Mouse (Mus musculus) heart, postnatal 4 days (tissue): ENCODE measurements around the gene Cdh26. TPM values are rescaled to one million over a fixed set of nuclear protein-coding genes. Genes with fewer than 3 reads are reported as not detected.

Experiments
- DNase-seq: peaks from one replicate; pipeline ENCODE4 v3.0.0; 2021
- total RNA-seq, 2 experiments: library from RNA; stranded (reverse); gene quantifications; 2 replicates each; pipeline ENCODE4 v1.2.3; 2021

Gene Cdh26
- total RNA-seq, 2 experiments from 2014 or later = 0.12 to 0.25 TPM

- peak; percentile 33 for DNase-seq
Observed at GRCm38 (mm10) chr2:178513636-178514071, 83.3 kb downstream of the Cdh26 start.

GRCm38 (mm10) chr2:178516421-178516820 is 86.1 kb downstream of the Cdh26 start:
- no peak for DNase-seq

DNA sequence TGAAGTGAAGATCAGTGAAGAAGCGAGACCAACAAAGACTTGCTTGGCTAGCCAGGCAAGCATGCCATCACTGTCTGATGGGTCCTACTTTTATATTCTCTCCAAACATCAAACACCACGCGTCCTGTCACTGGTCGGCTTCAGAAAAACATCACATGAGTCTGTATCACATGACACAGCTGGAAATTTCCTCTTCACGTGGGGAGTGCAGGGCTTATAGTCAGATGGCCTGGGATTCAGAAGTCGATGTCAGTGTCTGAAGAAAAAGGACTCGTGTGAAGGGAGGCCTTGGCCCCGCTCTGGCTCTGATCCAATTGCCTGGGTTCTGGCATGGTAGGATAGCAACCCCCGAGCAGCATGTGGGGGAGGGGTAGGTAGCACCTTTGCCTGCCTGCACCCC is 86.6 kb downstream of the Cdh26 start:
- no peak for DNase-seq

DNA sequence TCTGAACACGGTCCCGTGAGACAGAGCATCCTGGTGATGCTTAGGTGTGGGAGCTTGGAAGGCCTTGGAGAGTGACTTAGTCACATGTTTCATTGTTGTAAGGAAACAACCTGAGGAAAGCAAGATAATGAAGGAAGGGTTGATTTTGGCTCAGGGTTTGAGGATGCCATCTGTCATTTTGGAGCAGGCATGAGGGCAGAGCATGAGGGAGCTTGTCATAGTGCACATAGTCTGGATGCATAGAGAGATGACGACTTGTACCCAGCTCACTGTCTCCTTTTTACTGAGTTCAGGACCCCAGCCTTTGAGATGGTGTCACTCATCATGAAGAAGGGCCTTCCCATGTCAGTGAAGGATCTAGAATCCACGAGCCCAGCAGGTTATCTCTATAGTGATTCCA is 89.0 kb downstream of the Cdh26 start:
- no peak for DNase-seq

DNA sequence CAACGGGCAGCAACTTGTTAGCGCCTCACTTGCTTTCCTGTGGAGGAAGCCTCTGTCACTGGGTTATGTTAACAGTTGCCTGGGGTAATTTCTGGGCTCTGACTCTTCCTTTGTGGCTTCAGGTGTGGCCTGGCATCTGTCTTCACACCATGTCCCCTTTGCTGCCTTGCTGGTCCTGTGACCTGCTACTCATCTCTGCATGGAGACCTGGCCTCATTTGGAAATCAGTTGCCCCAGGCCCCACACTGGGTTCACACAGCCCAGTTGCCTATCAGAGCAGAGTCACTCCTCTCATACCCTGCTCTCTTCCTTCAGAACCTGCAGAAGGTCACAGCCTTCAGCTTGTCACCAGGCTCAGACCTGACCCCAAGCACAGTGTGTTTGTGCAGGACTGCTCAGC is 89.9 kb downstream of the Cdh26 start:
- no peak for DNase-seq

- DNase-seq = no peak
Observed at GRCm38 (mm10) chr2:178522331-178522730, 92.0 kb downstream of the Cdh26 start.

DNA sequence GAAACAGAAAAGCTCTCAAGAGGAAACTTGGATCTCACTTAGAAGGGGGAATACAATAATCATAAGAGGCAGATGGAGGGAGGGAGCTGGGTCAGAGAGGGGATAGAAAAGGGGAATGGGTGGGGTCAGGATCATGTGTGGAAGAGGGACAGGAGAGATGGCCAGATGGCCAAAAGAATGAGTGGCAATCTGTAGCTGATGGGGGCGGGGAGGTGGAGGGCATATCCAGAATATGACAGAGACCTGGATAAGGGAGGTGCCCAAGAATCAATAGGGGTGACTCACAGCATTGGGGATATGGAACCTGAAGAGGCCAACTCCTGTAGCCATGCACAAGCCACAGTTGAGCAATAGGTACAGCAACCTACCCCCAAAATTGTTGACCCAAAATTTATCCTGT is 92.5 kb downstream of the Cdh26 start:
- DNase-seq = no peak

- no peak for DNase-seq
Observed at GRCm38 (mm10) chr2:178526776-178527175, 96.4 kb downstream of the Cdh26 start.

GRCm38 (mm10) chr2:178531226-178531625 is 100.9 kb downstream of the Cdh26 start:
- DNase-seq = no peak

- DNase-seq = no peak
Observed at GRCm38 (mm10) chr2:178536574-178536973, 106.2 kb downstream of the Cdh26 start.

Other genes with a start within 250 kb of the Cdh26 start
- 1 to 10 TPM; 2.1 to 3.1 TPM for gene Sycp2, start 22.8 kb upstream of the Cdh26 start, total RNA-seq
- gene Ppp1r3d, start 16.1 kb upstream of the Cdh26 start, total RNA-seq = 10 to 100 TPM; 25.1 to 25.9 TPM
- 10 to 100 TPM; 12.6 to 14.0 TPM for gene Fam217b, start 16.0 kb upstream of the Cdh26 start, total RNA-seq